In the genomic region with DNA sequence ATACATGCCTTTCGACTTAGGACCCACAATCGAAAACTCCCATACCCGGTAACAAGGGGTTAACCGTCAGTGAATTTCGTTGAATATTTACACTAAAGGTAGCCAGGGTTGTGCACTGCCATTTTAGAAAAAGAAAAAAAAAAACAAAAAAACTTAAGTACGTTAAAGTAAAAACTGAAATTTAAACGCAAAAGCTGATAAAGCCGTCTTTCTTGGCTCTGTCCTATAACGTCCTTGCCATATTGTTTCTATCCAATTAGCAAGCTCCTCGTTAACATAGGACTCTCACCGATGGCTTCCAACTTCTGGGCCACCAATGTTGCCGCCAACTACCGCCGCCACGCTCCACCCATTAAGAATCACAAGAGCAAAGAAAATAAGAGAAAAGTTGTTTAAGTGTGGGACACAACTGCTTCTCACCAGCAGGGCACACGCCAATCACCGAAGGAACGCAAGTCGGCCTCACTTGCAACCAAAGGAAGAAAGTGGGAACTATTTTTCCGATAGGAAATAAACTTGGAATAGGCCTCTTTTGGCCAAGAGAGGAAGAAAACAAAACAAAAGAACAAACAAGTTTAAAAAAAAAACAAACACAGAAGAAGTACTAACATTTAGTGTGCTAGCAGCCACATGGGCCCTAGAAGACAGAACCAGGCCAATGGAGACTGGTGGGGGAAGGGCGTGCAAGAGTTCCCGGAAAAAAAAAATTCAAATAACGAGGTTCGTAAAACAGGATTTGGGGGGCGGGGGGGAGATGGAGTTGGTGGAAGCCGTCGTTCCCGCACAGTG, we compare ENCODE assay signal across 8 mouse cellular contexts. TPM values are rescaled to one million over a fixed set of nuclear protein-coding genes. Genes with fewer than 3 reads are reported as not detected.
DNase-seq lines count a peak whose midpoint lies in the region; ATAC-seq lines count a peak whose summit lies in the region.

No protein-coding gene starts in this region.

- peaks cover 36% of the 10 kb centered on the region for H3K4me1 ChIP-seq in forebrain, embryonic 10.5 days
- peaks cover 50% of the 10 kb centered on the region for H3K4me1 ChIP-seq in hindbrain, embryonic 15.5 days (replicated peaks)
- peaks cover 39% of the 10 kb centered on the region for H3K4me1 ChIP-seq in limb, embryonic 15.5 days
- peaks cover 22% of the 10 kb centered on the region for H3K4me1 ChIP-seq in midbrain, embryonic 14.5 days (ENCODE audit: control insufficient read depth, insufficient read depth, low read length)

- H3K27me3 ChIP-seq in forebrain, embryonic 10.5 days (ENCODE audit: poor library complexity, severe bottlenecking) = no peaks in the 10 kb centered on the region
- no peaks in the 10 kb centered on the region for H3K27me3 ChIP-seq in hindbrain, embryonic 15.5 days
- no peaks in the 10 kb centered on the region for H3K27me3 ChIP-seq in limb, embryonic 15.5 days
- H3K27me3 ChIP-seq in midbrain, embryonic 14.5 days (ENCODE audit: control insufficient read depth, insufficient read depth, low read length) = no peaks in the 10 kb centered on the region

- H3K9ac ChIP-seq in hindbrain, embryonic 15.5 days = peak overlapping the region; percentile 69
- H3K9ac ChIP-seq in limb, embryonic 15.5 days = peak overlapping the region; percentile 73
- peak overlapping the region; percentile 77 for H3K9ac ChIP-seq in midbrain, embryonic 14.5 days (replicated peaks; ENCODE audit: low read length)

- H3K9me3 ChIP-seq in forebrain, embryonic 10.5 days = no peaks in the 10 kb centered on the region
- no peaks in the 10 kb centered on the region for H3K9me3 ChIP-seq in hindbrain, embryonic 15.5 days
- no peaks in the 10 kb centered on the region for H3K9me3 ChIP-seq in limb, embryonic 15.5 days
- H3K9me3 ChIP-seq in midbrain, embryonic 14.5 days (ENCODE audit: control insufficient read depth, low read length) = no peaks in the 10 kb centered on the region

- no peak for ATAC-seq in hindbrain, embryonic 15.5 days (ENCODE audit: low FRiP score, low read depth)
- ATAC-seq in limb, embryonic 15.5 days (ENCODE audit: insufficient number of reproducible peaks, low FRiP score, low TSS enrichment, low read depth) = no peak
- ATAC-seq in midbrain, embryonic 14.5 days (ENCODE audit: low FRiP score, low TSS enrichment) = no peak

- peak overlapping the region; percentile 85 for H3K4me3 ChIP-seq in forebrain, embryonic 10.5 days
- H3K4me3 ChIP-seq in hindbrain, embryonic 15.5 days = peak overlapping the region; percentile 83
- H3K4me3 ChIP-seq in limb, embryonic 15.5 days = peak overlapping the region; percentile 69
- H3K4me3 ChIP-seq in midbrain, embryonic 14.5 days (replicated peaks; ENCODE audit: low read depth, low read length) = peak overlapping the region; percentile 76

- peak overlapping the region; percentile 83 for H3K4me2 ChIP-seq in hindbrain, embryonic 15.5 days
- H3K4me2 ChIP-seq in limb, embryonic 15.5 days = peak overlapping the region; percentile 54
- H3K4me2 ChIP-seq in midbrain, embryonic 14.5 days (ENCODE audit: low read length) = peak overlapping the region; percentile 84

- DNase-seq in embryo, embryonic 10 days (ENCODE audit: low spot score) = peak; percentile 67
- no peak for DNase-seq in embryo, embryonic 9.5 days (ENCODE audit: extremely low spot score)
- peak; percentile 81 for DNase-seq in adipocyte (ENCODE audit: low spot score)
- DNase-seq in forebrain, embryonic 10.5 days (ENCODE audit: extremely low spot score, low spot score) = peak; percentile 50
- peak; percentile 41 for DNase-seq in midbrain, embryonic 14.5 days
- DNase-seq in testis, postnatal 10 days (ENCODE audit: low spot score) = peak; percentile 66

- peak overlapping the region; percentile 97 for H3K27ac ChIP-seq in forebrain, embryonic 10.5 days
- peak overlapping the region; percentile 96 for H3K27ac ChIP-seq in hindbrain, embryonic 15.5 days (replicated peaks)
- H3K27ac ChIP-seq in limb, embryonic 15.5 days = peak overlapping the region; percentile 99
- peak overlapping the region; percentile 95 for H3K27ac ChIP-seq in midbrain, embryonic 14.5 days (replicated peaks; ENCODE audit: low read depth, low read length)

- WGBS in forebrain, embryonic 10.5 days = under 1% methylated on average over 28 of the region's 28 CpGs
- under 1% methylated on average over 28 of the region's 28 CpGs for WGBS in hindbrain, embryonic 15.5 days
- WGBS in limb, embryonic 15.5 days = under 1% methylated on average over 28 of the region's 28 CpGs
- WGBS in midbrain, embryonic 14.5 days = under 1% methylated on average over 28 of the region's 28 CpGs

- peaks cover 40% of the 10 kb centered on the region for H3K36me3 ChIP-seq in forebrain, embryonic 10.5 days (replicated peaks)
- H3K36me3 ChIP-seq in hindbrain, embryonic 15.5 days = no peaks in the 10 kb centered on the region
- 0 out of 2 replicates have a peak, but pooled peaks cover 3% of the 10 kb centered on the region for H3K36me3 ChIP-seq in limb, embryonic 15.5 days
- no peaks in the 10 kb centered on the region for H3K36me3 ChIP-seq in midbrain, embryonic 14.5 days (ENCODE audit: control insufficient read depth, insufficient read depth, low read length)

RNA-seq across cellular contexts. Expression of a gene that starts 0.9 kb away (rescaled TPM):
- polyA plus RNA-seq in forebrain, embryonic 10.5 days (2016; fragmentation: Nextera tagmentation; extraction: Ambion mirVana) = 251 and 256 TPM in 2 replicates
- polyA plus RNA-seq in hindbrain, embryonic 15.5 days (2015; fragmentation: Nextera tagmentation; extraction: Ambion mirVana) = 130 and 141 TPM in 2 replicates
- polyA plus RNA-seq in limb, embryonic 15.5 days (2015; fragmentation: Nextera tagmentation; extraction: Ambion mirVana) = 183 and 198 TPM in 2 replicates
- 113 and 167 TPM in 2 replicates for polyA plus RNA-seq in midbrain, embryonic 14.5 days (2014; fragmentation: Nextera tagmentation; extraction: Ambion mirVana)

RNA-seq across cellular contexts. Expression of a gene that starts 38.4 kb away (rescaled TPM):
- 1.5 and 1.6 TPM in 2 replicates for polyA plus RNA-seq in forebrain, embryonic 10.5 days (2016; fragmentation: Nextera tagmentation; extraction: Ambion mirVana)
- polyA plus RNA-seq in hindbrain, embryonic 15.5 days (2015; fragmentation: Nextera tagmentation; extraction: Ambion mirVana) = 1.4 and 2.0 TPM in 2 replicates
- polyA plus RNA-seq in limb, embryonic 15.5 days (2015; fragmentation: Nextera tagmentation; extraction: Ambion mirVana) = 12.1 and 13.8 TPM in 2 replicates
- 0.89 and 1.1 TPM in 2 replicates for polyA plus RNA-seq in midbrain, embryonic 14.5 days (2014; fragmentation: Nextera tagmentation; extraction: Ambion mirVana)

RNA-seq across cellular contexts. Expression of a gene that starts 54.2 kb away (rescaled TPM):
- polyA plus RNA-seq in forebrain, embryonic 10.5 days (2016; fragmentation: Nextera tagmentation; extraction: Ambion mirVana) = 19.1 and 20.7 TPM in 2 replicates
- polyA plus RNA-seq in hindbrain, embryonic 15.5 days (2015; fragmentation: Nextera tagmentation; extraction: Ambion mirVana) = 14.5 and 15.1 TPM in 2 replicates
- polyA plus RNA-seq in limb, embryonic 15.5 days (2015; fragmentation: Nextera tagmentation; extraction: Ambion mirVana) = 81.0 and 86.3 TPM in 2 replicates
- 7.8 and 12.3 TPM in 2 replicates for polyA plus RNA-seq in midbrain, embryonic 14.5 days (2014; fragmentation: Nextera tagmentation; extraction: Ambion mirVana)

RNA-seq across cellular contexts. Expression of a gene that starts 54.4 kb away (rescaled TPM):
- polyA plus RNA-seq in forebrain, embryonic 10.5 days (2016; fragmentation: Nextera tagmentation; extraction: Ambion mirVana) = 45.6 and 47.1 TPM in 2 replicates
- 82.9 and 97.5 TPM in 2 replicates for polyA plus RNA-seq in hindbrain, embryonic 15.5 days (2015; fragmentation: Nextera tagmentation; extraction: Ambion mirVana)
- polyA plus RNA-seq in limb, embryonic 15.5 days (2015; fragmentation: Nextera tagmentation; extraction: Ambion mirVana) = 46.5 and 50.3 TPM in 2 replicates
- 78.3 and 85.3 TPM in 2 replicates for polyA plus RNA-seq in midbrain, embryonic 14.5 days (2014; fragmentation: Nextera tagmentation; extraction: Ambion mirVana)
